Mouse (Mus musculus): Measurements from ENCODE around the gene Lcp1.
"Not testable (repeated sequence)": the region's sequence is repeated elsewhere in the genome, so short reads cannot be mapped to it uniquely, and the experiment has no call there.

- TF ChIP-seq CTCF, EP300 (IDR thresholded peaks at IDR 0.05; ENCODE audit: low read depth): not testable (repeated sequence)
Measured at GRCm38 (mm10) chr14:75147706-75148105, 16.8 kb downstream of the Lcp1 start.

Data from heart, postnatal 0 days (tissue).